Mouse (Mus musculus) kidney, adult 2 months (tissue): ENCODE results near the gene Igsf21. TPM values are rescaled to one million over a fixed set of nuclear protein-coding genes. Genes with fewer than 3 reads are reported as not detected.

ENCODE experiments used
- DNase-seq: peaks from one replicate; pipeline ENCODE4 v3.0.0; 2021
- H3K27ac ChIP-seq: fragments of 200-500 bp; 2 replicates; pipeline ENCODE4 v1.5.1; 2012; ENCODE audit warnings: low read depth, low read length, control low read depth, inconsistent platforms; ENCODE audit not compliant: insufficient read depth
- H3K27me3 ChIP-seq: fragments of 200-500 bp; replicated peaks from 2 replicates; pipeline ENCODE4 v1.6.1; 2012; ENCODE audit warnings: mild to moderate bottlenecking, moderate library complexity, low read length, inconsistent platforms; ENCODE audit not compliant: control insufficient read depth, insufficient read depth
- H3K36me3 ChIP-seq: fragments of 200-500 bp; 2 replicates; pipeline ENCODE4 v1.6.1; 2012; ENCODE audit warnings: mild to moderate bottlenecking, moderate library complexity, low read length, inconsistent platforms; ENCODE audit not compliant: control insufficient read depth, insufficient read depth
- H3K4me1 ChIP-seq: fragments of 200-500 bp; 2 replicates; pipeline ENCODE4 v1.6.1; 2011; ENCODE audit warnings: low read length; ENCODE audit not compliant: control insufficient read depth, insufficient read depth
- H3K4me3 ChIP-seq: fragments of 200-500 bp; 2 replicates; pipeline ENCODE4 v1.5.1; 2011; ENCODE audit warnings: mild to moderate bottlenecking, low read depth, low read length, control low read depth; ENCODE audit not compliant: insufficient read depth
- CTCF ChIP-seq: fragments of 200-500 bp; conservative IDR thresholded peaks from 2 replicates; pipeline ENCODE4 v1.5.1; 2011; ENCODE audit warnings: low read depth, mild to moderate bottlenecking, control low read depth, low read length, moderate library complexity, mixed read lengths; ENCODE audit not compliant: insufficient read depth, insufficient read length
- POLR2A ChIP-seq: fragments of 200-500 bp; IDR thresholded peaks from one replicate; pipeline ENCODE4 v1.6.1; 2011; ENCODE audit warnings: low read depth, low read length, control low read depth
- WGBS: fragments of 180-500 bp; shearing (Covaris S2); methylation state at CpG from one replicate; pipeline ENCODE4 v1.1.7; 2018; 5-methylcytosine and 5-hydroxymethylcytosine counted together
- polyA plus RNA-seq: library from polyadenylated mRNA; depleted of rRNA; stranded (reverse); fragments of >200 nt; gene quantifications from 2 replicates; pipeline ENCODE4 v1.2.3, GENCODE M21; 2012

Igsf21 gene
- polyA plus RNA-seq, 1 experiment, result 0.39 TPM

DNA sequence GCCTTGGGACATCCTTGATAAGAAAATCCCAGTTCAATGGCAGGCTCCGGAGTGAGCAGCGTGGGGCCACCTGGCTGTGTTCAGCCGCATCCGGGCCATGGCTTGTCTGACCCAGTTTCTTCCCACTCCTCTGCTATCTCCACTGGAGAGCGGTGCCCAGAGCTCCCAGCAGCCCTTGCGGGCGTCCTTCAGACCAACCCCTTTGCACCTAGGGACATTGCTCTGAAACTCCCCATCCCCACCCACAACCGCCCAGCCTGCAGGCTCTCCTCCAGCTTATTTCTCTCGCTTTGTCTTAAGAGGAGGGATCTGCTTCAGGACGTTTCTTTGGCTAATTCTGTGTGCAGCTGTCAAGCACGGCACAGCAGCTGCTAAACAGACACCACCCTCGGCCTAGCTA, 202.6 kb downstream of the Igsf21 start:
- no peak overlapping the region for H3K27ac ChIP-seq
- no peaks in the 10 kb centered on the region for H3K27me3 ChIP-seq
- 51% methylated on average over 12 of the region's 12 CpGs for WGBS
- no peak overlapping the region for H3K4me3 ChIP-seq
- DNase-seq, result no peak
- no peak for TF ChIP-seq CTCF
- TF ChIP-seq POLR2A, result no peak
- H3K4me1 ChIP-seq, result no peaks in the 10 kb centered on the region
- no peaks in the 10 kb centered on the region for H3K36me3 ChIP-seq

- Histone ChIP-seq H3K27me3 (no peaks in the 10 kb centered on the region), H3K4me3 (no peak overlapping the region), H3K27ac (no peak overlapping the region), H3K4me1 (no peaks in the 10 kb centered on the region), H3K36me3 (no peaks in the 10 kb centered on the region)
- TF ChIP-seq CTCF, result no peak
- TF ChIP-seq POLR2A, result no peak
- DNase-seq, result no peak
- WGBS, result 11% methylated on average over 26 of the region's 26 CpGs
Measured at GRCm38 (mm10) chr4:140038586-140039411, 207.8 kb downstream of the Igsf21 start.

- Histone ChIP-seq H3K36me3 (no peaks in the 10 kb centered on the region), H3K4me3 (no peak overlapping the region), H3K27ac (no peak overlapping the region), H3K27me3 (no peaks in the 10 kb centered on the region), H3K4me1 (no peaks in the 10 kb centered on the region)
- no peak for TF ChIP-seq CTCF
- TF ChIP-seq POLR2A, result no peak
- DNase-seq, result peak; percentile 55
- 4% methylated on average over 13 of the region's 13 CpGs for WGBS
Measured at GRCm38 (mm10) chr4:140037784-140038387, 208.7 kb downstream of the Igsf21 start.

- no peak for DNase-seq
- no peaks in the 10 kb centered on the region for H3K4me1 ChIP-seq
- no peaks in the 10 kb centered on the region for H3K27me3 ChIP-seq
- H3K4me3 ChIP-seq, result no peak overlapping the region
- 35% methylated on average over 15 of the region's 15 CpGs for WGBS
- H3K27ac ChIP-seq, result no peak overlapping the region
- no peaks in the 10 kb centered on the region for H3K36me3 ChIP-seq
- TF ChIP-seq POLR2A (no peak), CTCF (no peak)
Measured at GRCm38 (mm10) chr4:140035232-140035631, 211.4 kb downstream of the Igsf21 start.

DNA sequence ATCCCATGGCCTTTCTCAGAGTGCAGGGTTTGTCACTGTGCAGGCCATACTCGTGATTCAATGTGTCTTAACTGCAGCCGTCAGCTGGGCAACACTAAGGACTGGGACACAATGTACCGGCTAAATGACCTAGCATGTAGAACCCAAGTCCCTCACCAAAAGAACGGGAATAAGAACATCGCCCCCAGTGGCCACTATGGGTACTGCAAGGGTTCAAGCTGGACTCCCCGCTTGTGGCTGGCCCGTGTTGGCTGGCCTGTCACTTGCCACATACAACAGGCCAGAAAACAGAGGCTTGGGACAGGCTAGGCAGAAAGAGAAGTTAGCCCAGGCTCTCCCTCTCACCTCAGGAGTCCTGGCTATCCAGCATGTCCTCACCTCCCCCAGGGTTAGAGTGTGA, 213.2 kb downstream of the Igsf21 start:
- Histone ChIP-seq H3K36me3 (no peaks in the 10 kb centered on the region), H3K27me3 (no peaks in the 10 kb centered on the region), H3K27ac (no peak overlapping the region), H3K4me1 (no peaks in the 10 kb centered on the region), H3K4me3 (no peak overlapping the region)
- WGBS, result 42% methylated on average over 7 of the region's 7 CpGs
- TF ChIP-seq CTCF (peak; percentile 68), POLR2A (no peak)
- peak; percentile 51 for DNase-seq

- TF ChIP-seq CTCF, result peak; percentile 56
- no peak for TF ChIP-seq POLR2A
- Histone ChIP-seq H3K27me3 (no peaks in the 10 kb centered on the region), H3K27ac (no peak overlapping the region), H3K36me3 (no peaks in the 10 kb centered on the region), H3K4me3 (no peak overlapping the region), H3K4me1 (no peaks in the 10 kb centered on the region)
- no peak for DNase-seq
- WGBS, result 36% methylated on average over 6 of the region's 6 CpGs
Measured at GRCm38 (mm10) chr4:140030415-140030814, 216.2 kb downstream of the Igsf21 start.

GRCm38 (mm10) chr4:140030040-140030386, 216.6 kb downstream of the Igsf21 start:
- no peak overlapping the region for H3K27ac ChIP-seq
- TF ChIP-seq CTCF, result no peak
- no peak for TF ChIP-seq POLR2A
- H3K36me3 ChIP-seq, result no peaks in the 10 kb centered on the region
- H3K4me1 ChIP-seq, result no peaks in the 10 kb centered on the region
- no peak for DNase-seq
- no peaks in the 10 kb centered on the region for H3K27me3 ChIP-seq
- H3K4me3 ChIP-seq, result no peak overlapping the region
- WGBS, result 36% methylated on average over 5 of the region's 5 CpGs
